Mouse (Mus musculus): ENCODE measurements at regions not wholly inside any gene's neighbourhood (a gene's known extent, or its start where the extent isn't known, plus 50 kb on each side); places are given as distances from the start of the nearest gene placed in this dataset.

GRCm38 (mm10) chr8:90192856-90193255 lies 155.3 kb downstream of the Tox3 start:
- no peak overlapping the region for H3K27ac ChIP-seq (replicated peaks)
- no peaks in the 10 kb centered on the region for H3K27me3 ChIP-seq (replicated peaks)
- H3K4me1 ChIP-seq, result no peaks in the 10 kb centered on the region
- H3K4me3 ChIP-seq (replicated peaks), result no peak overlapping the region
- 50% methylated on average over 2 of the region's 2 CpGs for WGBS
- H3K9ac ChIP-seq (replicated peaks), result no peak overlapping the region
- H3K4me2 ChIP-seq, result no peak overlapping the region
- no peak for ATAC-seq (ENCODE audit: low FRiP score)
- no peaks in the 10 kb centered on the region for H3K9me3 ChIP-seq (replicated peaks)
- H3K36me3 ChIP-seq, result no peaks in the 10 kb centered on the region

GRCm38 (mm10) chr8:90182807-90183206 lies 165.3 kb downstream of the Tox3 start:
- Histone ChIP-seq H3K9ac (replicated peaks) (no peak overlapping the region), H3K4me3 (replicated peaks) (no peak overlapping the region), H3K9me3 (replicated peaks) (no peaks in the 10 kb centered on the region), H3K4me2 (no peak overlapping the region), H3K27ac (replicated peaks) (no peak overlapping the region), H3K27me3 (replicated peaks) (no peaks in the 10 kb centered on the region), H3K36me3 (no peaks in the 10 kb centered on the region), H3K4me1 (0 out of 2 replicates have a peak, but pooled peaks cover 3% of the 10 kb centered on the region)
- ATAC-seq (ENCODE audit: low FRiP score), result no peak
- WGBS, result 45% methylated on average over 6 of the region's 6 CpGs

GRCm38 (mm10) chr8:90176771-90177170 lies 171.4 kb downstream of the Tox3 start:
- 0 out of 2 replicates have a peak, but pooled peaks cover 2% of the 10 kb centered on the region for H3K4me1 ChIP-seq
- ATAC-seq (ENCODE audit: low FRiP score), result no peak
- H3K36me3 ChIP-seq, result no peaks in the 10 kb centered on the region
- H3K9ac ChIP-seq (replicated peaks), result no peak overlapping the region
- H3K9me3 ChIP-seq (replicated peaks), result no peaks in the 10 kb centered on the region
- no peaks in the 10 kb centered on the region for H3K27me3 ChIP-seq (replicated peaks)
- no peak overlapping the region for H3K4me3 ChIP-seq (replicated peaks)
- WGBS, result 41% methylated on average over 7 of the region's 7 CpGs
- H3K4me2 ChIP-seq, result no peak overlapping the region
- H3K27ac ChIP-seq (replicated peaks), result no peak overlapping the region

- Histone ChIP-seq H3K9me3 (replicated peaks) (no peaks in the 10 kb centered on the region), H3K36me3 (no peaks in the 10 kb centered on the region), H3K27me3 (replicated peaks) (no peaks in the 10 kb centered on the region), H3K4me2 (no peak overlapping the region), H3K27ac (replicated peaks) (no peak overlapping the region), H3K4me1 (0 out of 2 replicates have a peak, but pooled peaks cover 2% of the 10 kb centered on the region), H3K4me3 (replicated peaks) (no peak overlapping the region), H3K9ac (replicated peaks) (no peak overlapping the region)
- ATAC-seq (ENCODE audit: low FRiP score), result no peak
- WGBS, result 25% methylated on average over 9 of the region's 9 CpGs
Observed at GRCm38 (mm10) chr8:90176335-90176734, 171.8 kb downstream of the Tox3 start.

DNA sequence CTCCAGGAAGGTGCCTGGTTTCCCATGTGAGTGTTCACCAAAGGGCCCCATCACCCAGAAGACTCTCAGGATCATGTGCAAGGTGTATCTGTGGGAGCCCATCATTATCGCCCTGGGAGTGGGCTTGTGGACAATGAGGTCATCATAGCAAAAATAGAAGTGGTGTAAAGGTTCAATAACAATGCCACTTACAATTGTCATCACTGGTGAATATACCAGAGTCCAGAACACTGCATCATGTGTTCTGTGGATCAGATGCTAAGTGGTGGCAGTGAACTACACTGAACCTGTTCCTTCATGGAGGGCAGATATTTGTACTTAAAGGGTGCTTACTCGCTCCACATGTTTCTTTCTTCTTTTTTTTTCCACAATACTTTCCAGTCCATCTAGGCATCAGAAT lies 181.5 kb downstream of the Tox3 start:
- H3K4me3 ChIP-seq (replicated peaks), result no peak overlapping the region
- no peaks in the 10 kb centered on the region for H3K4me1 ChIP-seq
- no peaks in the 10 kb centered on the region for H3K36me3 ChIP-seq
- no peak overlapping the region for H3K4me2 ChIP-seq
- H3K27ac ChIP-seq (replicated peaks), result no peak overlapping the region
- 96% methylated on average over 2 of the region's 2 CpGs for WGBS
- no peak overlapping the region for H3K9ac ChIP-seq (replicated peaks)
- ATAC-seq (ENCODE audit: low FRiP score), result no peak
- no peaks in the 10 kb centered on the region for H3K9me3 ChIP-seq (replicated peaks)
- no peaks in the 10 kb centered on the region for H3K27me3 ChIP-seq (replicated peaks)

DNA sequence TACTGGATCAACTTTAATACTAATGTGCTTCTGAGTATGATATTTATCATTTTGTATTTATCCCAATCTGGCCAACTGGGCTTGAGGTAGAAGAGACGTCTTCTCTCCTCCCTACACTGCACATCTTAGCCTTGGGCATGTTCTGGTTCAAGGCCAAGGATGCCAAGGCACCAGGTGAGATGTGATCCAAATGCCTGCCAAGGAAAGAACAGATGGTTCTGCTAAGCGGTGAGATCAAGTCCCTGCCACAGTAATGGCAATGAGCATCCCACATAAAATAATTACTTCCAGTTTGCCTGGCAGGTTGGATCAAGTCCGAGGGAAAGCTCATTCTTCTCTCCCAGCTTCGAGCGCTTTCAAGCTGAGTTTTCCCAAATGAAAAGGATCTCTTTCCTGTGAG lies 196.7 kb downstream of the Tox3 start:
- no peak overlapping the region for H3K4me3 ChIP-seq (replicated peaks)
- no peak for ATAC-seq (ENCODE audit: low FRiP score)
- H3K9me3 ChIP-seq (replicated peaks), result no peaks in the 10 kb centered on the region
- H3K27me3 ChIP-seq (replicated peaks), result no peaks in the 10 kb centered on the region
- H3K27ac ChIP-seq (replicated peaks), result no peak overlapping the region
- peaks cover 3% of the 10 kb centered on the region; the same call in 1 of the 2 replicates for H3K4me1 ChIP-seq
- no peak overlapping the region for H3K9ac ChIP-seq (replicated peaks)
- H3K36me3 ChIP-seq, result no peaks in the 10 kb centered on the region
- no peak overlapping the region for H3K4me2 ChIP-seq
- 89% methylated on average over 5 of the region's 5 CpGs for WGBS

GRCm38 (mm10) chr8:90149903-90150302 lies 198.2 kb downstream of the Tox3 start:
- WGBS, result 52% methylated on average over 6 of the region's 6 CpGs
- Histone ChIP-seq H3K27ac (replicated peaks) (no peak overlapping the region), H3K36me3 (no peaks in the 10 kb centered on the region), H3K4me2 (0 out of 2 replicates have a peak overlapping the region, but pooled peaks have one; percentile 1), H3K9ac (replicated peaks) (no peak overlapping the region), H3K4me1 (peaks cover 3% of the 10 kb centered on the region; the same call in 1 of the 2 replicates), H3K4me3 (replicated peaks) (no peak overlapping the region), H3K9me3 (replicated peaks) (no peaks in the 10 kb centered on the region), H3K27me3 (replicated peaks) (no peaks in the 10 kb centered on the region)
- ATAC-seq (ENCODE audit: low FRiP score), result no peak

- no peak overlapping the region for H3K27ac ChIP-seq (replicated peaks)
- H3K9me3 ChIP-seq (replicated peaks), result no peaks in the 10 kb centered on the region
- H3K36me3 ChIP-seq, result no peaks in the 10 kb centered on the region
- H3K4me2 ChIP-seq, result no peak overlapping the region
- no peak overlapping the region for H3K4me3 ChIP-seq (replicated peaks)
- no peak overlapping the region for H3K9ac ChIP-seq (replicated peaks)
- no peaks in the 10 kb centered on the region for H3K4me1 ChIP-seq
- no peak for ATAC-seq (ENCODE audit: low FRiP score)
- WGBS, result 84% methylated on average over 5 of the region's 5 CpGs
- no peaks in the 10 kb centered on the region for H3K27me3 ChIP-seq (replicated peaks)
Observed at GRCm38 (mm10) chr8:90134626-90135025, 213.5 kb downstream of the Tox3 start.

DNA sequence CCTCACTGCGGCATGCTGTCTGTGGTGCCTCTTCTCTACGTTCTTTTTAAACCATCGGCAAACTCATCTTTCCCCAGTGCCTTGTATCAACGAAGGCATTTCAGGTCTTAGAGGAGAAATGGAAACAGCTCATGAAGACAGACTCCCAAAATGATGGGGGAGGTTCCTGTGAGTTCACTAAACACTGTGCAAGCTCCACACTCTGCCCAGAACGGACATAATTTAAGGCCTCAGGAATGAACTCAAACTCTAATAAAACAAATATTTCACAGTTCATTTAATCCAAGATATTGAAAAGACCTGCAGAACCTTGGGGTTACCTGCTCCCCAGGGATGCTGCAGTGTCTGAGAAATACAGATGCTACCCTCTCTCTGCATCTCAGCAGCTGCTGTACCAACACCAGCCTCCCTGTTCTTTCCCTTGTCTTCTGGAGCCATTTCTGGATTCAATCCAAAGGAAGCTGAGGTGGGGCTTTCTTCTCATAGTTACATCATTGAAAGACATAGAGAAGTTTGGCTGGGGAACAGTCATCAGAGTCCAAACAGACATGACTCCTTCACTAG lies 217.4 kb downstream of the Tox3 start:
- no peak overlapping the region for H3K27ac ChIP-seq (replicated peaks)
- no peak for ATAC-seq (ENCODE audit: low FRiP score)
- 81% methylated on average over 5 of the region's 5 CpGs for WGBS
- H3K9me3 ChIP-seq (replicated peaks), result no peaks in the 10 kb centered on the region
- no peaks in the 10 kb centered on the region for H3K27me3 ChIP-seq (replicated peaks)
- H3K4me3 ChIP-seq (replicated peaks), result no peak overlapping the region
- no peaks in the 10 kb centered on the region for H3K36me3 ChIP-seq
- H3K4me2 ChIP-seq, result no peak overlapping the region
- H3K9ac ChIP-seq (replicated peaks), result no peak overlapping the region
- no peaks in the 10 kb centered on the region for H3K4me1 ChIP-seq

DNA sequence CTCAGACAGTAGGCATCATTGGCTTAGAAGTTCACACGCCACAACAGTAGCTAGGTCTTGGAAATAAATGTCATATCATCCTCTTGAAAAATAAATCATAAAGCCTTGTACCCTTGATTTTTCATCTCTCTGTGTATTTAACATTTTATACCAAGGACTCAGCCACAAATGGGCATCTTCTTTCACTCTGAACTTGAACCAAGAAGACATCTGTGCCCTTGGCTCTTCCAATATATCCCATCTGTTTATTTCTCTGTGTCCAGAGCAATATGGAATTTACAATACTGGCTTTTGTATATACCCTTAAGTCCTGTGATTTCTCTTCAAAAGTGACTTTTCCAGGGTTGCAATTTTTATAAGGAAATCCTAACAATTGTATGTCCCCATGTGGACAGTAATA lies 222.7 kb downstream of the Tox3 start:
- WGBS, result 98% methylated on average over 1 of the region's 1 CpGs
- H3K9ac ChIP-seq (replicated peaks), result no peak overlapping the region

DNA sequence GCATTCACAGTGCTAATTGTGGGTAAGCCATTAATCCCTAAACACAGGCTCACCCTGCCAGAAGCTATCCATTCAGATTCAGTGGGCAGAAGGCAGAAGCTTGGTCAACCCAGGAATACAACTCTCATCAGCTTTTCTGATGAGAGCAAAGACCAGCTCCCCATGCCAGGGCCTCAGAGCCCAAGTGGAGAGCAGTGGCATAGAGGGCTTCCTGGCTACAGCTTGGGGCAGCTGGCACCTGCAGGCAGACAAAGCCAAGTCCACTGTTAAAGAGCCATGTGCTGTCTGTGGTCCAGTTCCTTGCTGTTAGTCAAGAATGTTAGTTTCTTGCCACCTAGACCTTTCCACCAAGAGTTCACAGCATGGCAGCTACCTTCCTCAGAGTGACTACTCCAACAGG lies 225.0 kb downstream of the Tox3 start:
- Histone ChIP-seq H3K27me3 (replicated peaks) (no peaks in the 10 kb centered on the region), H3K4me1 (no peaks in the 10 kb centered on the region), H3K9ac (replicated peaks) (no peak overlapping the region), H3K27ac (replicated peaks) (no peak overlapping the region), H3K36me3 (no peaks in the 10 kb centered on the region), H3K9me3 (replicated peaks) (no peaks in the 10 kb centered on the region), H3K4me2 (no peak overlapping the region), H3K4me3 (replicated peaks) (no peak overlapping the region)
- ATAC-seq (ENCODE audit: low FRiP score), result no peak

More for the DNA sequence above, 222.7 kb downstream of the Tox3 start:
- no peaks in the 10 kb centered on the region for H3K4me1 ChIP-seq
- H3K4me2 ChIP-seq, result no peak overlapping the region
- no peaks in the 10 kb centered on the region for H3K9me3 ChIP-seq (replicated peaks)
- no peaks in the 10 kb centered on the region for H3K36me3 ChIP-seq
- no peak overlapping the region for H3K27ac ChIP-seq (replicated peaks)
- no peaks in the 10 kb centered on the region for H3K27me3 ChIP-seq (replicated peaks)
- H3K4me3 ChIP-seq (replicated peaks), result no peak overlapping the region
- no peak for ATAC-seq (ENCODE audit: low FRiP score)

- Histone ChIP-seq H3K27ac (replicated peaks) (no peak overlapping the region), H3K4me3 (replicated peaks) (no peak overlapping the region), H3K27me3 (replicated peaks) (no peaks in the 10 kb centered on the region), H3K36me3 (no peaks in the 10 kb centered on the region), H3K9me3 (replicated peaks) (no peaks in the 10 kb centered on the region), H3K4me2 (no peak overlapping the region), H3K9ac (replicated peaks) (no peak overlapping the region), H3K4me1 (no peaks in the 10 kb centered on the region)
- WGBS, result 75% methylated on average over 3 of the region's 3 CpGs
- no peak for ATAC-seq (ENCODE audit: low FRiP score)
Observed at GRCm38 (mm10) chr8:90121935-90122334, 226.2 kb downstream of the Tox3 start.

GRCm38 (mm10) chr8:90121017-90121416 lies 227.1 kb downstream of the Tox3 start:
- H3K27me3 ChIP-seq (replicated peaks), result no peaks in the 10 kb centered on the region
- WGBS, result 22% methylated on average over 3 of the region's 3 CpGs
- ATAC-seq (ENCODE audit: low FRiP score), result no peak
- H3K4me2 ChIP-seq, result no peak overlapping the region
- H3K9me3 ChIP-seq (replicated peaks), result no peaks in the 10 kb centered on the region
- H3K36me3 ChIP-seq, result no peaks in the 10 kb centered on the region
- H3K9ac ChIP-seq (replicated peaks), result no peak overlapping the region
- no peaks in the 10 kb centered on the region for H3K4me1 ChIP-seq
- H3K27ac ChIP-seq (replicated peaks), result no peak overlapping the region
- no peak overlapping the region for H3K4me3 ChIP-seq (replicated peaks)

All from neural tube, embryonic 15.5 days (tissue).